Mouse (Mus musculus): Measurements from ENCODE around the gene Nfyc. TPM values are rescaled to one million over a fixed set of nuclear protein-coding genes. Genes with fewer than 3 reads are reported as not detected.

Gene Nfyc
- total RNA-seq, 2 experiments from 2014 or later, result 43.8 to 47.9 TPM

- no peak for DNase-seq (ENCODE audit: extremely low spot score in 1 of 2, low spot score in 2 of 2)
- intact Hi-C loops (cut with DNase I), result no loop called here
Measured at GRCm38 (mm10) chr4:120796687-120797086, 34.7 kb downstream of the Nfyc start.

- intact Hi-C loops (cut with DNase I), result no loop called here
- no peak for DNase-seq (ENCODE audit: extremely low spot score in 1 of 2, low spot score in 2 of 2)
Measured at GRCm38 (mm10) chr4:120795646-120796045, 35.7 kb downstream of the Nfyc start.

GRCm38 (mm10) chr4:120792918-120793317 lies 38.5 kb downstream of the Nfyc start:
- no peak for DNase-seq (ENCODE audit: extremely low spot score in 1 of 2, low spot score in 2 of 2)
- intact Hi-C loops (cut with DNase I), result no loop called here

- no peak for DNase-seq (ENCODE audit: extremely low spot score in 1 of 2, low spot score in 2 of 2)
- intact Hi-C loops (cut with DNase I), result no loop called here
Measured at GRCm38 (mm10) chr4:120790027-120790426, 41.3 kb downstream of the Nfyc start.

- intact Hi-C loops (cut with DNase I), result no loop called here
- DNase-seq (ENCODE audit: extremely low spot score in 1 of 2, low spot score in 2 of 2), result no peak
Measured at GRCm38 (mm10) chr4:120755801-120756200, 75.6 kb downstream of the Nfyc start.

- intact Hi-C loops (cut with DNase I), result no loop called here
Measured at GRCm38 (mm10) chr4:120755299-120755698, 76.1 kb downstream of the Nfyc start.

GRCm38 (mm10) chr4:120749601-120750000 lies 81.8 kb downstream of the Nfyc start:
- intact Hi-C loops (cut with DNase I), result loop anchor here (5.0 kb wide), 2 partner anchors 57 to 157 kb away; no protein-coding TSS in a partner anchor

More at GRCm38 (mm10) chr4:120755299-120755698, 76.1 kb downstream of the Nfyc start:
- DNase-seq (ENCODE audit: extremely low spot score in 1 of 2, low spot score in 2 of 2), result peak; percentile 63 to 86

GRCm38 (mm10) chr4:120747941-120748866 lies 83.2 kb downstream of the Nfyc start, which contains the start of gene Kcnq4:
TSS of gene Kcnq4 (minus strand) at chr4:120748612.
- no peak for DNase-seq (ENCODE audit: extremely low spot score in 1 of 2, low spot score in 2 of 2)
- intact Hi-C loops (cut with DNase I), result loop anchor here (5.0 kb wide), 2 partner anchors 56 to 156 kb away; no protein-coding TSS in a partner anchor

More at GRCm38 (mm10) chr4:120749601-120750000, 81.8 kb downstream of the Nfyc start:
- DNase-seq (ENCODE audit: extremely low spot score in 1 of 2, low spot score in 2 of 2), result no peak

- intact Hi-C loops (cut with DNase I), result loop anchor here (5.0 kb wide), 2 partner anchors 55 to 155 kb away; no protein-coding TSS in a partner anchor
- DNase-seq (ENCODE audit: extremely low spot score in 1 of 2, low spot score in 2 of 2), result no peak
Measured at GRCm38 (mm10) chr4:120747243-120747792, 84.1 kb downstream of the Nfyc start.

- intact Hi-C loops (cut with DNase I), result loop anchor here (5.0 kb wide), 2 partner anchors 54 to 154 kb away; no protein-coding TSS in a partner anchor
Measured at GRCm38 (mm10) chr4:120746552-120747150, 84.7 kb downstream of the Nfyc start.

GRCm38 (mm10) chr4:120745731-120746551 lies 85.4 kb downstream of the Nfyc start:
- intact Hi-C loops (cut with DNase I), result loop anchor here (5.0 kb wide), 2 partner anchors 54 to 154 kb away; no protein-coding TSS in a partner anchor
- DNase-seq (ENCODE audit: extremely low spot score in 1 of 2, low spot score in 2 of 2), result no peak

More at GRCm38 (mm10) chr4:120746552-120747150, 84.7 kb downstream of the Nfyc start:
- peak in 1 of 2 experiments; percentile 56 for DNase-seq (ENCODE audit: extremely low spot score in 1 of 2, low spot score in 2 of 2)

GRCm38 (mm10) chr4:120743636-120744035 lies 87.7 kb downstream of the Nfyc start:
- DNase-seq (ENCODE audit: extremely low spot score in 1 of 2, low spot score in 2 of 2), result peak in 1 of 2 experiments; percentile 63
- intact Hi-C loops (cut with DNase I), result no loop called here

- intact Hi-C loops (cut with DNase I), result no loop called here
- DNase-seq (ENCODE audit: extremely low spot score in 1 of 2, low spot score in 2 of 2), result peak in 1 of 2 experiments; percentile 74
Measured at GRCm38 (mm10) chr4:120741303-120741702, 90.1 kb downstream of the Nfyc start.

GRCm38 (mm10) chr4:120734012-120734622 lies 97.3 kb downstream of the Nfyc start:
- intact Hi-C loops (cut with DNase I), result no loop called here
- DNase-seq (ENCODE audit: extremely low spot score in 1 of 2, low spot score in 2 of 2), result no peak

- no peak for DNase-seq (ENCODE audit: extremely low spot score in 1 of 2, low spot score in 2 of 2)
- intact Hi-C loops (cut with DNase I), result no loop called here
Measured at GRCm38 (mm10) chr4:120732737-120733136, 98.6 kb downstream of the Nfyc start.

GRCm38 (mm10) chr4:120731030-120731644 lies 100.2 kb downstream of the Nfyc start:
- DNase-seq (ENCODE audit: extremely low spot score in 1 of 2, low spot score in 2 of 2), result peak in 1 of 2 experiments; percentile 58
- intact Hi-C loops (cut with DNase I), result no loop called here

- DNase-seq (ENCODE audit: extremely low spot score in 1 of 2, low spot score in 2 of 2), result no peak
- intact Hi-C loops (cut with DNase I), result no loop called here
Measured at GRCm38 (mm10) chr4:120730574-120730973, 100.8 kb downstream of the Nfyc start.
